Comparison of ENCODE assay signal across 24 mouse cellular contexts in the genomic region with DNA sequence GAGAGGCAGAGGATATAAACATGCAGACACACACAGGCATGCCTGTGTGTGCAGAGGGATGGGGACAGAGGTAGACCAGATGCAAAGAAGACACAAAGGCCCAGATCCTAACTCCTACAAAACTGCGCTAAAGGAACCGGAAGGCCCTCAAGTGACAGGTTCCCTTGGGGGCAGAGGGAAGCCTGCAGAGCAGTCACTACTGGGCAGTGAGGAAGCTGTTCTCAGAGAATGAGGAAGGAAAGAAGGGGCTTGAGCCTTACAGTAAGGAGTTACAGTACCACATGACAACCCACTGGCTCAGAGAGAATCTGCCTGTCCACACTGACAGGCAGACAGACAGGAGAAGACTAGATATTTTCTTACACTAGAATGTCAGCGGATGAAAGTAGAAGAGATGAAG.
A peak's percentile ranks its signal among the peaks of the same experiment; 100 is the strongest.
DNase-seq lines count a peak whose midpoint lies in the region; ATAC-seq lines count a peak whose summit lies in the region.
"Had no signal": no experiment of that assay in that cellular context is flagged by ENCODE, and none has a peak within 500 bp of the region (broad histone marks: within the 10 kb centered on the region; RNA-seq: fewer than 3 reads in every experiment).

No protein-coding gene starts in this region.

- intact Hi-C loops in heart, postnatal 36 days (cut with DNase I): no loop called here

- no peak overlapping the region for H3K4me3 ChIP-seq in heart, embryonic 11.5 days (ENCODE audit: low read depth, low read length)
- no peak overlapping the region for H3K4me3 ChIP-seq in neural tube, embryonic 14.5 days (ENCODE audit: low read depth, low read length)
- no peak overlapping the region for H3K4me3 ChIP-seq in neural tube, embryonic 15.5 days (replicated peaks)
- no peak overlapping the region for H3K4me3 ChIP-seq in forebrain, embryonic 15.5 days
- H3K4me3 ChIP-seq: embryonic facial prominence, embryonic 12.5 days; erythroblast, embryonic 14.5 days; forebrain, embryonic 13.5 days; hindbrain, embryonic 15.5 days; intestine, embryonic 15.5 days; kidney, embryonic 15.5 days; limb, embryonic 13.5 days; megakaryocyte, embryonic 14.5 days; midbrain, embryonic 15.5 days; stomach, embryonic 15.5 days had no signal

- 75% methylated on average over 3 of the region's 3 CpGs for WGBS in heart, embryonic 11.5 days (ENCODE audit: insufficient replicate concordance)
- 91% methylated on average over 3 of the region's 3 CpGs for WGBS in neural tube, embryonic 14.5 days
- WGBS in neural tube, embryonic 15.5 days: 96% methylated on average over 3 of the region's 3 CpGs
- WGBS in forebrain, embryonic 15.5 days: 98% methylated on average over 3 of the region's 3 CpGs

- H3K9ac ChIP-seq in heart, embryonic 11.5 days (ENCODE audit: low read depth, low read length): no peak overlapping the region
- H3K9ac ChIP-seq in neural tube, embryonic 14.5 days (replicated peaks; ENCODE audit: low read depth, low read length): 0 out of 2 replicates have a peak overlapping the region, but pooled peaks have one; percentile 3
- H3K9ac ChIP-seq in neural tube, embryonic 15.5 days (replicated peaks): no peak overlapping the region
- no peak overlapping the region for H3K9ac ChIP-seq in forebrain, embryonic 15.5 days (replicated peaks)
- H3K9ac ChIP-seq: embryonic facial prominence, embryonic 12.5 days; forebrain, embryonic 13.5 days; hindbrain, embryonic 15.5 days; intestine, embryonic 15.5 days; kidney, embryonic 15.5 days; limb, embryonic 13.5 days; liver, embryonic 14.5 days; midbrain, embryonic 15.5 days; stomach, embryonic 15.5 days had no signal

- H3K4me2 ChIP-seq in heart, embryonic 11.5 days: no peak overlapping the region
- no peak overlapping the region for H3K4me2 ChIP-seq in neural tube, embryonic 14.5 days (ENCODE audit: low read depth, low read length)
- H3K4me2 ChIP-seq in neural tube, embryonic 15.5 days: no peak overlapping the region
- no peak overlapping the region for H3K4me2 ChIP-seq in forebrain, embryonic 15.5 days (replicated peaks)
- H3K4me2 ChIP-seq: embryonic facial prominence, embryonic 12.5 days; forebrain, embryonic 13.5 days; hindbrain, embryonic 15.5 days; intestine, embryonic 15.5 days; kidney, embryonic 15.5 days; limb, embryonic 13.5 days; midbrain, embryonic 15.5 days; stomach, embryonic 15.5 days had no signal

- H3K4me1 ChIP-seq in heart, embryonic 11.5 days (ENCODE audit: control insufficient read depth, insufficient read depth, low read length): peaks cover 26% of the 10 kb centered on the region
- no peaks in the 10 kb centered on the region for H3K4me1 ChIP-seq in neural tube, embryonic 14.5 days (ENCODE audit: control insufficient read depth, insufficient read depth, low read length)
- H3K4me1 ChIP-seq in neural tube, embryonic 15.5 days: peaks cover 7% of the 10 kb centered on the region; the same call in 1 of the 2 replicates
- peaks cover 15% of the 10 kb centered on the region for H3K4me1 ChIP-seq in forebrain, embryonic 15.5 days

- peaks cover 4% of the 10 kb centered on the region; the same call in 1 of the 2 replicates for H3K36me3 ChIP-seq in heart, embryonic 11.5 days (ENCODE audit: control insufficient read depth, insufficient read depth, low read length)
- H3K36me3 ChIP-seq in neural tube, embryonic 14.5 days (ENCODE audit: control insufficient read depth, insufficient read depth, low read length): no peaks in the 10 kb centered on the region
- H3K36me3 ChIP-seq in neural tube, embryonic 15.5 days: no peaks in the 10 kb centered on the region
- no peaks in the 10 kb centered on the region; the same call in none of the 2 replicates for H3K36me3 ChIP-seq in splenic B cell, adult 2 months (ENCODE audit: control insufficient read depth, insufficient read depth, low read length, poor library complexity, severe bottlenecking)
- H3K36me3 ChIP-seq in forebrain, embryonic 15.5 days: no peaks in the 10 kb centered on the region
- H3K36me3 ChIP-seq: embryonic facial prominence, embryonic 12.5 days; hindbrain, embryonic 15.5 days; intestine, embryonic 15.5 days; kidney, embryonic 15.5 days; limb, embryonic 13.5 days; midbrain, embryonic 15.5 days had no signal

- no peak for ATAC-seq in heart, embryonic 11.5 days (replicated peaks; ENCODE audit: insufficient number of reproducible peaks, low FRiP score, low TSS enrichment)
- no peak for ATAC-seq in neural tube, embryonic 14.5 days (ENCODE audit: low read depth)
- ATAC-seq in neural tube, embryonic 15.5 days (ENCODE audit: low FRiP score): no peak
- ATAC-seq in hematopoietic stem cell, adult 5-6 weeks (replicated peaks in 1 of 2; ENCODE audit: insufficient read depth in 1 of 2, low FRiP score in 2 of 2, low TSS enrichment in 1 of 2, low read depth in 1 of 2, poor library complexity in 2 of 2, severe bottlenecking in 2 of 2): peak; percentile 89 to 92
- ATAC-seq in forebrain, embryonic 15.5 days (replicated peaks): no peak
- ATAC-seq: forebrain, embryonic 13.5 days; intestine, embryonic 15.5 days; midbrain, embryonic 15.5 days had no signal

- H3K27me3 ChIP-seq in heart, embryonic 11.5 days (ENCODE audit: control insufficient read depth, insufficient read depth, low read length): no peaks in the 10 kb centered on the region
- H3K27me3 ChIP-seq in neural tube, embryonic 14.5 days (ENCODE audit: control insufficient read depth, insufficient read depth, low read length): no peaks in the 10 kb centered on the region
- H3K27me3 ChIP-seq in neural tube, embryonic 15.5 days (replicated peaks): no peaks in the 10 kb centered on the region
- H3K27me3 ChIP-seq in splenic B cell, adult 2 months (ENCODE audit: control insufficient read depth, insufficient read depth, low read length, poor library complexity, severe bottlenecking): no peaks in the 10 kb centered on the region
- H3K27me3 ChIP-seq in forebrain, embryonic 15.5 days: no peaks in the 10 kb centered on the region
- H3K27me3 ChIP-seq: embryonic facial prominence, embryonic 12.5 days; forebrain, embryonic 13.5 days; hindbrain, embryonic 15.5 days; intestine, embryonic 15.5 days; kidney, embryonic 15.5 days; megakaryocyte, embryonic 14.5 days; midbrain, embryonic 15.5 days; stomach, embryonic 15.5 days had no signal

- H3K27ac ChIP-seq in heart, embryonic 11.5 days (ENCODE audit: low read depth, low read length): peak overlapping the region; percentile 41; the same call in 1 of the 2 replicates
- no peak overlapping the region for H3K27ac ChIP-seq in neural tube, embryonic 14.5 days (ENCODE audit: low read depth, low read length)
- H3K27ac ChIP-seq in neural tube, embryonic 15.5 days (replicated peaks): no peak overlapping the region
- H3K27ac ChIP-seq in forebrain, embryonic 15.5 days (replicated peaks): no peak overlapping the region
- H3K27ac ChIP-seq: embryonic facial prominence, embryonic 12.5 days; forebrain, embryonic 13.5 days; hindbrain, embryonic 15.5 days; intestine, embryonic 15.5 days; kidney, embryonic 15.5 days; limb, embryonic 13.5 days; liver, embryonic 14.5 days; midbrain, embryonic 15.5 days; stomach, embryonic 15.5 days had no signal

- DNase-seq in heart, postnatal 36 days: no peak
- DNase-seq in splenic B cell, adult 2 months (ENCODE audit: low read depth, low spot score): peak; percentile 52
- no peak for DNase-seq in thymus, postnatal 36 days
- DNase-seq: adrenal gland, adult 2 months; cerebellum, adult 9-11 months; gastrocnemius, postnatal 25 days; right cerebral cortex, adult 18-20 months; thymus, adult 18-20 months had no signal

- no peaks in the 10 kb centered on the region for H3K9me3 ChIP-seq in heart, embryonic 11.5 days (replicated peaks; ENCODE audit: control insufficient read depth, low read length)
- H3K9me3 ChIP-seq in neural tube, embryonic 14.5 days (ENCODE audit: control insufficient read depth, low read length): no peaks in the 10 kb centered on the region
- H3K9me3 ChIP-seq in neural tube, embryonic 15.5 days (replicated peaks): no peaks in the 10 kb centered on the region
- H3K9me3 ChIP-seq in forebrain, embryonic 15.5 days: no peaks in the 10 kb centered on the region
- H3K9me3 ChIP-seq: embryonic facial prominence, embryonic 12.5 days; forebrain, embryonic 13.5 days; hindbrain, embryonic 15.5 days; intestine, embryonic 15.5 days; kidney, embryonic 15.5 days; limb, embryonic 13.5 days; midbrain, embryonic 15.5 days; stomach, embryonic 15.5 days had no signal

Comparison
In these comparisons a context has a peak if more than half of its experiments do, and no peak if none do; other contexts are left out.
1. ATAC-seq: peak in hematopoietic stem cell, adult 5-6 weeks (2 of 2); none in heart, embryonic 11.5 days (single experiment), neural tube, embryonic 14.5 days (single experiment), neural tube, embryonic 15.5 days (single experiment) and forebrain, embryonic 15.5 days (single experiment).